Comparison of ENCODE assay signal across 16 mouse cellular contexts in genomic region chr3:41754556-41754955, GRCm38 (mm10).
"Had no signal": no experiment of that assay in that cellular context is flagged by ENCODE, and none has a peak within 500 bp of the region (broad histone marks: within the 10 kb centered on the region; RNA-seq: fewer than 3 reads in every experiment).

No protein-coding gene starts in this region.

- H3K27ac ChIP-seq: liver, embryonic 15.5 days; lung, embryonic 15.5 days; midbrain, embryonic 13.5 days; midbrain, embryonic 15.5 days; neural tube, embryonic 12.5 days; stomach, embryonic 15.5 days; stomach, postnatal 0 days had no signal

- H3K9ac ChIP-seq: liver, embryonic 15.5 days; liver, postnatal 0 days; lung, embryonic 15.5 days; midbrain, embryonic 13.5 days; midbrain, embryonic 15.5 days; neural tube, embryonic 12.5 days; stomach, embryonic 15.5 days had no signal

- ATAC-seq: liver, postnatal 0 days; midbrain, embryonic 13.5 days; midbrain, embryonic 15.5 days had no signal

- H3K27me3 ChIP-seq: liver, embryonic 15.5 days; lung, embryonic 15.5 days; midbrain, embryonic 13.5 days; midbrain, embryonic 15.5 days; neural tube, embryonic 12.5 days; stomach, embryonic 15.5 days had no signal

- H3K9me3 ChIP-seq: liver, embryonic 15.5 days; lung, embryonic 15.5 days; midbrain, embryonic 13.5 days; midbrain, embryonic 15.5 days; neural tube, embryonic 12.5 days; stomach, embryonic 15.5 days had no signal

- H3K4me1 ChIP-seq: liver, embryonic 15.5 days; lung, embryonic 15.5 days; midbrain, embryonic 13.5 days; midbrain, embryonic 15.5 days; neural tube, embryonic 12.5 days; stomach, embryonic 15.5 days had no signal

- H3K4me2 ChIP-seq: liver, embryonic 15.5 days; lung, embryonic 15.5 days; midbrain, embryonic 11.5 days; midbrain, embryonic 13.5 days; midbrain, embryonic 15.5 days; neural tube, embryonic 12.5 days; stomach, embryonic 15.5 days had no signal

- H3K4me3 ChIP-seq: liver, embryonic 15.5 days; lung, embryonic 15.5 days; midbrain, embryonic 13.5 days; midbrain, embryonic 15.5 days; neural tube, embryonic 12.5 days; stomach, embryonic 15.5 days had no signal

- H3K36me3 ChIP-seq: liver, embryonic 15.5 days; lung, embryonic 15.5 days; midbrain, embryonic 15.5 days; stomach, embryonic 15.5 days had no signal

- DNase-seq: liver, postnatal 0 days; lung, adult 2 months; lung, postnatal 10 days; lung, postnatal 4 days; right cerebral cortex, postnatal 14 days; thymus, adult 2 months; thymus, postnatal 14 days; thymus, postnatal 36 days had no signal
